Mouse (Mus musculus) cortical plate, adult 2 months (tissue): ENCODE results near the gene Tmem191c.

Experiments used
- CTCF ChIP-seq: fragments of 200-500 bp; IDR thresholded peaks from 2 replicates; pipeline ENCODE4 v1.5.1; 2011; ENCODE audit warnings: mild to moderate bottlenecking, control low read depth, low read length; ENCODE audit not compliant: insufficient read depth; ENCODE audit errors: extremely low read depth
- POLR2A ChIP-seq: fragments of 200-500 bp; IDR thresholded peaks from 2 replicates; pipeline ENCODE4 v1.6.1; 2011; ENCODE audit warnings: mild to moderate bottlenecking, low read length, control low read depth; ENCODE audit not compliant: insufficient read depth; ENCODE audit errors: extremely low read depth

DNA sequence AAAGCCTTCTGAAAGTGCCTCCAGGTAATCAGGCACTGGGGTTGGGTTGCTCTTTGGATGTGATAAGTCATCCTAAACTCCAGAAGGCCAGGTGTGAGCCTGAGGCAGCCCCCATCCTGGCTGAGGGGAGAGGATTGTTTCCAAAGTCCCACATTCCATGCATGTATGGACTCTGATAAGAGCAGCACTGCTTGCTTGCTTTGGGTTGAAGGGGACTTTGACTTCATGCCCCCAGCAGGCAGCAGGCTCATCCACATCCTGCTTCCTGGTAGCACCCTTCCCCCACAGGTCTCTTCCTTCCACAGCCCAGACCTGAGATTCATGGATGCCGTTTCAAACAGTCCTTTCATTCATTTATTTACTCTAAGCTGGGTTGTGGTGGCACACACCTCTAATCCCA is 32.1 kb upstream of the Tmem191c start:
- TF ChIP-seq CTCF (no peak), POLR2A (no peak)
